Mouse (Mus musculus): ENCODE data around the gene Ephx1.
"Not testable (repeated sequence)": the region's sequence is repeated elsewhere in the genome, so short reads cannot be mapped to it uniquely, and the experiment has no call there.

Ephx1 gene

DNA sequence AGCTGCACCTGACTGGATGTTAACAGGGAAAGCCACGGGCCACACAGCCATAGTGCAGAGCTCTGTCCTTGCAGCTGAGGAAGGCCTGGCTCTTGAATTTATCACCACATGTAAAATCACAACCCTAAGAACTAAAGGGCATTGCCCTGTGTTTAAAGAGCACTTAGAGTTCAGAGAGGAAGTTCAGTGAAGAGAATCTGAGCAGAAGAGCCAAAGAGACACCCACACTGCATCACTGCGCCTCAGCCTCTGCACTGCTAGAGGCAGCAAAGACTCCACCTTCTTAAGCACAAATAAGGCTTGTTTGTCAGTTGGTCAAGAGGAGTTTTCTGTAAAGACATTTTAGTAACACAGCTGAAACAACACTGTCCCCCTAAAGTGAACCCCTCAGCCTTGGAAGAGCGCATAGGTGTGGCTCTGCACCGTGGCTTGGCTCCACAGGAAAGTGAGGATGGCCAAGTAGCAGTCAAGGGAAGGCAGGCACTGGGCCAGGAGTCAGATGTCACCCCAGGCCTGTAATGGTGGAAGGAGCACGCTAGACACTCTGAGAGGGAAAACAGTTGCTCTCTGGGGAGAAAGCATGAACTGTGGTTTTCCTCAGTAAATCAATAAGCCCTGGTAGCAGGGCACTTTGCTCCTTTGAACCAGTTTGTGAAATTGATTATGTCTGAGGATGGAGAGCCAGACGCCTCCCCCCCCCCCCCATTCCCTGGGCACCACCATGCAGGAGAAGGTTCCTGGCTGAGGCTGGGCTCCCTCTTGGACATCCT lies 5.8 kb downstream of the Ephx1 start:
- DNase-seq (ENCODE audit: low spot score in 2 of 2) = peak in 1 of 2 experiments; percentile 32

- no peak for DNase-seq (ENCODE audit: low spot score in 2 of 2)
Measured at GRCm38 (mm10) chr1:181013446-181013845, 7.3 kb downstream of the Ephx1 start.

GRCm38 (mm10) chr1:181012416-181012815 lies 8.3 kb downstream of the Ephx1 start:
- no peak for DNase-seq (ENCODE audit: low spot score in 2 of 2)

DNA sequence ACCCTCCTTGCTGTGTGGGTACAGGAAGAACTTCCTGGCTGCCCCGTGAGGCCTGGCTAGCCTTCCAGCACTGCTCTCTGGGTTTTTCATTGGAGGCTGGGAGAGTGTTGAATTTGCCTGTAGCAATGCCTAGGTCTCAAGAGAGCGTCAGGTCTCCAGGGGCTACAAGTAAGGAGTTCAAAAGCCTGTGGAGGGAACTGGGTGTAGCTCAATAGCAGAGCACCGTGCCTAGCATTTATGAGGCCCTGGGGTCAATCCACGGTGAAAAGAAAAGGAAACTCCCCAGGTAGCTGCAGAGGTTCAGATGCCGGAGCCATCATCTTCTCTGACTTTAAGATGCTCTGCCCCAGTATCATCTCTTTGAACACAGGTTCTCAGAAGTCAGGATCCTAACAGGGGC lies 9.1 kb downstream of the Ephx1 start:
- DNase-seq (ENCODE audit: low spot score in 2 of 2) = no peak

GRCm38 (mm10) chr1:181010171-181010932 lies 10.4 kb downstream of the Ephx1 start:
- no peak for DNase-seq (ENCODE audit: low spot score in 2 of 2)

DNA sequence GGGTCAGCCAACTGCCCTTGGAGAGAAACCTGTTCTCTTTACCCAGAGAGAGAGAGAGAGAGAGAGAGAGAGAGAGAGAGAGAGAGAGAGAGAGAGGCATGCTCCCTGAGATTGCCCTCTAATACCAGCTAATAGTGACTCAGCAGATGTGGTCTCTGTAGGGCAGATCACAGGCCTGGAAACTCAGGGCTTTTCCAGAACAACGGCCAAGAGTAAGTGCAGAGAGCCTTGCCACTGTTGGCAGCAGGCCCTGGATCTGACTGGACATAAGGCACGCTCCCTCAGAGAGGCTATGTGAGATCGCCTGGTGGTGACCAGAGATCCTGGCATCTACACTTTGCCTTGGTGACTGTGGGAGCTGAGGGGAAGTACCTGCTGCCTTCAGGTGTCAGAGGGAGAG lies 10.9 kb downstream of the Ephx1 start:
- no peak for DNase-seq (ENCODE audit: low spot score in 2 of 2)

- DNase-seq (ENCODE audit: low spot score in 2 of 2) = no peak
Measured at GRCm38 (mm10) chr1:181009011-181009590, 11.6 kb downstream of the Ephx1 start.

DNA sequence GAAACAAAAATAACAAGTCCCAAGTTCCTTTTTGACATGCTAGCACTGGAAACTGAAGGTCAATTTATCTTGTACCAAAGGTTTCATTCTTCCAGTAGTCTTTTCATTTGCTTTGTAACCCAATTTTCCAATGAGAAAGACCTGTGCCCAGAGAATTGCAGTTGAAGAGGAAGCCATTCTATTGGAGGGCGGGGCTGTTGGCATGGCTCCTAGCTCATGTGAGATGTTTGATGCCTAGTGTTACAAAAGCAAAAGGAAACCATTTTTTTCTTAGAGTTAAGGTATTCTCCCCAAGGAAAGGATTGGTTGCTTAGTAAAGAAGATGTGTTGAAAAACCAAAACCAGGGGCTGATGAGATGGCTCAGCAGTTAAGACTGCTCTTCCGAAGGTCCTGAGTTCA lies 12.4 kb downstream of the Ephx1 start:
- no peak for DNase-seq (ENCODE audit: low spot score in 2 of 2)

GRCm38 (mm10) chr1:181007831-181008230 lies 12.9 kb downstream of the Ephx1 start:
- DNase-seq (ENCODE audit: low spot score in 2 of 2) = no peak

DNA sequence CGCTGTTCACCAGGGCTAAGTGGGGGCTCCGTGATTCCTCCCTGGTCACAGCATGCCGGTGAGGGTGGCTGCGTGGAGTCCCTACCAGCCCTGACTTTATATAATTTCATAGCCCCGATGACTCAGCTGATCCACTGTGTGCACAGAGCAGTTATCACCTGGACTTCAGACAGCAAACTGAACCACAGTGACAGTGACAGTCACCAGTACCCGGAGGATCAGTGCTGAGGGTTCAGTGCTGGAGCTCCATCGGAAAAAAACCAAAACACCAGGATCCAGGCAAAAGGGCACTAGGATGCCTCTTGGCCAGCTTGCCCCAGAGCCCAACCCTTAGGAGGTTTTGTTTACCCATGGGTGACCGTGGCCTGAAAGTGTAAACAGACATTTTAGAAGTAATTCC lies 15.4 kb downstream of the Ephx1 start:
- no peak for DNase-seq (ENCODE audit: low spot score in 2 of 2)

GRCm38 (mm10) chr1:181003790-181004189 lies 16.9 kb downstream of the Ephx1 start:
- no peak for DNase-seq (ENCODE audit: low spot score in 2 of 2)

DNA sequence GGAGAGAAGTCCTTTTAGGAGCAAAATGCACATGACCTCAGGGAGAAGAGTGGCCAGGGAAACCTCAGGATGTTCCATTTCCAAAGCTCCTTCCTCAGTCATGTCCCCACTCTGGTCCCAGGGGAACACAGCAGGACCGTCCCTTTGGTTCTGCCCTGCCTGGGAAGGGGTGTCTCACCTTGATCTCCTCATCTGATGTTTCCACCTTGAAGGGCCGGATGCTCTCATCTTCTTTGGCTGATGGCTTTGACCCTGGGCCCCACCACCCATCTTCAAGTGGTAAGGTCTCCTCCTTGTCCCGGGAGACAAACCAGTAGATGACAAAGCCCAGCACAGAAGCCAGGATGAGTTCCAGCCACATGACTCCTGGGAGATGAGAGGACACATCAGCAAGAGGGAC lies 19.1 kb downstream of the Ephx1 start:
- DNase-seq (ENCODE audit: low spot score in 2 of 2) = no peak

- no peak for DNase-seq (ENCODE audit: low spot score in 2 of 2)
Measured at GRCm38 (mm10) chr1:181001217-181001616, 19.5 kb downstream of the Ephx1 start.

- no peak for DNase-seq (ENCODE audit: low spot score in 2 of 2)
Measured at GRCm38 (mm10) chr1:181000501-181001092, 20.1 kb downstream of the Ephx1 start.

- peak in 1 of 2 experiments; percentile 21 for DNase-seq (ENCODE audit: low spot score in 2 of 2)
Measured at GRCm38 (mm10) chr1:180992142-180992541, 28.6 kb downstream of the Ephx1 start.

DNA sequence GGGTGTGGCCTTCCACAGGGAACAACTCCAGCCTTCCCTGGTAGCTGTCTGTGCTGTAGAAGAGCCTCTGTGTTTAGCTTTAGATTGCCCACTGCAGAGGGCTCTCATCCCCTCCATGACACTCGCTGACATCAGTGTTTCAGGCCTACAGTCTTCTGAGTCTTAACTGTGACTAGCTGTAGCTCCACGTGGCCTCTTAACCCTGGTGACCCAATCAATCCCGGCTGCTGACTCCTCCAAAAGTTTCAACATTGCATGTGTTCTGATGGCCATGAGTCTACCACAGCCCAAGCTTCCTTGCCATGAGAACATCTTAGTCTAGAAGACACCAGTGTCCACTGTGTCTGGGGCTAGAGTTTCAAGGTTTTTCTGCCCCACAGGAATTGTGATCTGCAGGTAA lies 30.0 kb downstream of the Ephx1 start:
- DNase-seq (ENCODE audit: low spot score in 2 of 2) = no peak

DNA sequence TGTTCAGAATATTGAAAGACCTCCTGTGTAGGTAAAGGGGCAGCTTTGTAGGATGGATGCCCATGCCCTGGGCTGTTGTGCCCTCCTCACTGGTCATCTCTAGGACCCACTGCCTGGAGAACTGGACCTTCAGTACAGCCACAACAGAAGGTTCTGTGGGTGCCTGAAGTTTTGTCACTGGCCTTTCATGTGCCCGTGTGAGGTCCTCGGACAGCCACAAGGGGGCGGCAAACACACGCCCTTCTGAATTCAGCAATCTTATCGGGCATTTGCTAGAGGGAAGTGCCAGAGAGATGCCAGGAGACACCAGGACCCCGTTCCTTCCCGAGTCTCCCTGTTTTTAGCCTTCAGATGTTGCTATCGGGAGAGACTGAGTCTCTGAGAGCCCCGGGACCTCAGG lies 32.9 kb downstream of the Ephx1 start:
- peak; percentile 70 to 86 for DNase-seq (ENCODE audit: low spot score in 2 of 2)

- DNase-seq (ENCODE audit: low spot score in 2 of 2) = no peak
Measured at GRCm38 (mm10) chr1:180986701-180987100, 34.0 kb downstream of the Ephx1 start.

GRCm38 (mm10) chr1:180981298-180982046 lies 39.2 kb downstream of the Ephx1 start:
- DNase-seq (ENCODE audit: low spot score in 2 of 2) = not testable (repeated sequence)

GRCm38 (mm10) chr1:180980464-180980863 lies 40.2 kb downstream of the Ephx1 start:
- peak in 1 of 2 experiments; percentile 48 for DNase-seq (ENCODE audit: low spot score in 2 of 2)

DNA sequence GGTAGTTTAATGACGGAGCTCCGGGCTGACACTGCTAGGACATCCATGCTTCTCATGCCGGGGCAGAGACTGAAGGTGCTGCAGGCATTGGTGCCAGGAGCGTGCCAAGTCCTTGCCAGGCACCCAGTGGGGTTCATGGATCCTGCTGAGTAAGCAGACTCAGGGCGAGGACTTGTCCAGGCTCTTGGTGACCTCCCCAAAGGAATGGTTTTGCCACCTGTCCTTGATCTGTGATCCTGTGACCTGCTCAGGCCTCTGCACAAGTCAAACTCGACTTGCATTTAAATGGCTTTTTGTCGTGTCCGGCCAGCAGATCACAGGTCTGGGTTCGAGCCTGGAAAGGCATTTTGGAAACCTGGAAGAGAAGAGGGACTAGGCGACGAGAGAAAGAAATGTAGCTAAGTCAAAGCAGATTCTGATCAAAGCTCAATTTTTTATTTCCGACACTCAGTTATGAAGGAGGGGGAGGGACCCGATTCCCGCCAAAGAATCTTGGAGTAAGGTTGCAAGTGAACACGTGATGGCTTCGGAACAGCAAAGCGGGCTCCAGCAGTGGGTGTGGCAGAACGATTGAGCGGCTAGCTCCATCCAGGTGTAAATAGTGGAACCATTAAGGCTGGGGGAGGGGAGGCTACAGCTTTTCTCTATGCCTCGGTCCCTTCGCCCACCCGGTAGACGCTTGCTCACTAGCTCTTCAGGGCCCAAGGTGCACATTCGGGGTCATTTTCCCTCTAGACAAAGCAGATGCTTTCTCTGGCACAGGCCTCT lies 41.0 kb downstream of the Ephx1 start:
- no peak for DNase-seq (ENCODE audit: low spot score in 2 of 2)

Measured in spleen, postnatal 10 days (tissue).